Mouse (Mus musculus) megakaryocyte, embryonic 14.5 days (primary cell): ENCODE results near the gene Mfsd10.

ENCODE experiments used
- FLI1 ChIP-seq: IDR thresholded peaks from 2 replicates; pipeline ENCODE4 v1.6.1; 2012; ENCODE audit warnings: low read length, inconsistent platforms, mixed read lengths
- GATA1 ChIP-seq: IDR thresholded peaks from 3 replicates; pipeline ENCODE4 v1.6.1; 2012; ENCODE audit warnings: mixed read lengths, low read length, inconsistent platforms, borderline replicate concordance

- TF ChIP-seq GATA1 (no peak), FLI1 (no peak)
Observed at GRCm38 (mm10) chr5:34634746-34635400, 2.1 kb downstream of the Mfsd10 start.
